Mouse (Mus musculus) neural tube, embryonic 11.5 days (tissue): ENCODE results near the gene Stk4. TPM values are rescaled to one million over a fixed set of nuclear protein-coding genes. Genes with fewer than 3 reads are reported as not detected.

Experiments used
- ATAC-seq: fragments of 200-750 bp; cut with Nextera tagmentation; 2 replicates; pipeline ENCODE4 v1.8.0; 2017; ENCODE audit warnings: moderate number of reproducible peaks, mild to moderate bottlenecking, moderate TSS enrichment, moderate library complexity; ENCODE audit not compliant: insufficient read depth, low FRiP score, low TSS enrichment
- DNase-seq: peaks from one replicate; pipeline ENCODE4 v3.0.0-alpha.2; 2015; ENCODE audit warnings: low spot score
- H3K27ac ChIP-seq: fragments of 300-500 bp; sonication (generic); 2 replicates; pipeline ENCODE4 v1.5.1; 2014; ENCODE audit warnings: low read depth, mild to moderate bottlenecking, low read length
- H3K27me3 ChIP-seq: fragments of 300-500 bp; sonication (generic); 2 replicates; pipeline ENCODE4 v1.6.1; 2014; ENCODE audit warnings: mild to moderate bottlenecking, low read length, mixed read lengths; ENCODE audit not compliant: control insufficient read depth, insufficient read depth
- H3K36me3 ChIP-seq: fragments of 300-500 bp; sonication (generic); 2 replicates; pipeline ENCODE4 v1.6.1; 2014; ENCODE audit warnings: mild to moderate bottlenecking, low read length, moderate library complexity, mixed read lengths; ENCODE audit not compliant: control insufficient read depth, insufficient read depth
- H3K4me1 ChIP-seq: fragments of 300-500 bp; sonication (generic); 2 replicates; pipeline ENCODE4 v1.6.1; 2014; ENCODE audit warnings: low read length, mixed read lengths; ENCODE audit not compliant: control insufficient read depth, insufficient read depth
- H3K4me2 ChIP-seq: fragments of 300-500 bp; sonication (generic); 2 replicates; pipeline ENCODE4 v1.6.1; 2014; ENCODE audit warnings: low read depth, mild to moderate bottlenecking, moderate library complexity
- H3K4me3 ChIP-seq: fragments of 300-500 bp; sonication (generic); 2 replicates; pipeline ENCODE4 v1.5.1; 2014; ENCODE audit warnings: low read depth, low read length
- H3K9ac ChIP-seq: fragments of 300-500 bp; sonication (generic); 2 replicates; pipeline ENCODE4 v1.6.1; 2014; ENCODE audit warnings: mild to moderate bottlenecking, low read length
- H3K9me3 ChIP-seq: fragments of 300-500 bp; sonication (generic); 2 replicates; pipeline ENCODE4 v1.6.1; 2016; ENCODE audit warnings: low read length; ENCODE audit not compliant: control insufficient read depth
- WGBS: fragments of 180-500 bp; shearing (Covaris S2); extraction: QIAGEN DNeasy Blood & Tissue Kit; methylation state at CpG from one replicate; pipeline ENCODE4 v1.1.7; 2014; 5-methylcytosine and 5-hydroxymethylcytosine counted together
- polyA plus RNA-seq: library from polyadenylated mRNA; unstranded; fragments of >200 nt; fragmentation: Nextera tagmentation; extraction: Ambion mirVana; gene quantifications from 2 replicates; pipeline ENCODE4 v1.2.1, GENCODE M21; 2014

Gene Stk4
- polyA plus RNA-seq, 1 experiment from 2014 or later, result 34.5 TPM

GRCm38 (mm10) chr2:164195971-164196699 is 126.0 kb downstream of the Stk4 start:
- Histone ChIP-seq H3K4me2 (no peak overlapping the region), H3K9ac (no peak overlapping the region), H3K27me3 (no peaks in the 10 kb centered on the region), H3K4me3 (no peak overlapping the region), H3K27ac (no peak overlapping the region), H3K36me3 (no peaks in the 10 kb centered on the region), H3K4me1 (no peaks in the 10 kb centered on the region), H3K9me3 (no peaks in the 10 kb centered on the region)
- 91% methylated on average over 5 of the region's 5 CpGs for WGBS
- no peak for DNase-seq
- ATAC-seq, result no peak

DNA sequence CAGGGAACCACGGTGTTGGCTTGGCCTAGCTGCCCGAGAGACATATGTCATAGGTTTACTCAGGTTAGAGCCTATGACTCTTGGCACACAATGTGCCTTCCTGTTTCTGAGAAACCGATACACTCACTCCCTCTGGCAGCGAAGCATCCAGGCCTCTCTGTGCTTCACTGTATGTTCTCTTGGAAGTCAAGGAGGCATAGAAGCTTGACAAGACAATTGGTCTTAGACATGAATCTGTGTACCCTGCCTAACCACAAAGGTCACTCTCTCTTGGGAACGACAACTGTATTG is 126.5 kb downstream of the Stk4 start:
- H3K4me1 ChIP-seq, result no peaks in the 10 kb centered on the region
- H3K9me3 ChIP-seq, result no peaks in the 10 kb centered on the region
- DNase-seq (no peak), ATAC-seq (no peak)
- H3K4me3 ChIP-seq, result no peak overlapping the region
- H3K27ac ChIP-seq, result no peak overlapping the region
- no peaks in the 10 kb centered on the region for H3K36me3 ChIP-seq
- no peaks in the 10 kb centered on the region for H3K27me3 ChIP-seq
- no peak overlapping the region for H3K4me2 ChIP-seq
- H3K9ac ChIP-seq, result no peak overlapping the region
- WGBS, result 86% methylated on average over 5 of the region's 5 CpGs

DNA sequence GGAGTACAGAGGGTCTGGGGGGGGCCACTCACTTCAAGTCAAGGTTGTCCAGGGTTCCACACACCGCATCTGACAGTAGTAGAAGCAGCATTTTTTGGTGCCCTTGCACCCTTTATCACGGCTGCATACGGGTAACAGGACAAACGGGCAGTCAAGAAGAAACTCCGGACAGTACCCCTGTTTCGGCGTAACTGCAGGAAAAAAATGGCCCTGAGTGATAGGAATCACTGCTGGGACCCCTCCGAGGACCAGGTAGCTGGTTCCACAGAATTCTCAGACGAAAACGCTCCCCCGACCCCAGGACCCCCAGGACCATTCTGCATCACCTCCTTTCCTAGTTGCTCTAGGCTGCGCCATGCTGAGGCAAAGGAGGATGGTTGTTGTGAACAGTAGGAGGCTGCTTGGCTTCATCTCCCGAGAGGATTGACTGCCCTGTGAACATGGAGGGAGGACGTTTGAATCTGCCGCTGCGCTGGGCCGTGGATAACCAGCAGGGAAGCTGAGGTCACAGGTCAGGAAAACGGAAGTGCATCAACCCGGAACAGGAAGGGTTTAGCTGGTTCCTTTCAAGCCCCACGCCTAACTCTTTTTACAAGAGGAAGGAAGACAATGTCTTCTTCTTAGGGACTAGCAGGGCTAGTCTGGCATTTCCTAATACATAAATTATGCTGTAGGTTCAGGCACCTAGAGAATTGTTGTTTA is 129.7 kb downstream of the Stk4 start, which contains the start of gene Wfdc15a:
Wfdc15a (minus strand) TSS at position 505 of the 702 bp plus-strand sequence.
- Histone ChIP-seq H3K27ac (no peak within 1 kb of the TSS), H3K4me2 (no peak within 1 kb of the TSS), H3K36me3 (no peaks in the 10 kb centered on the region), H3K4me3 (no peak within 1 kb of the TSS), H3K9me3 (no peaks in the 10 kb centered on the region), H3K9ac (no peak within 1 kb of the TSS), H3K4me1 (no peaks in the 10 kb centered on the region), H3K27me3 (no peaks in the 10 kb centered on the region)
- ATAC-seq (no peak), DNase-seq (no peak)
- WGBS, result 78% methylated on average over 20 of the region's 20 CpGs

Other genes with a start within 250 kb of the Stk4 start
- gene Ccn5, start 249.5 kb upstream of the Stk4 start, polyA plus RNA-seq, result 0.27 and 0.44 TPM in 2 replicates
- gene Kcnk15, start 216.7 kb upstream of the Stk4 start, polyA plus RNA-seq, result not detected in 2 replicates
- 0.73 and 0.78 TPM in 2 replicates for gene Rims4, start 151.6 kb upstream of the Stk4 start, polyA plus RNA-seq
- gene Ywhab, start 75.4 kb upstream of the Stk4 start, polyA plus RNA-seq, result 335 and 356 TPM in 2 replicates
- gene Pabpc1l, start 44.9 kb upstream of the Stk4 start, polyA plus RNA-seq, result 1.5 and 1.6 TPM in 2 replicates
- gene Tomm34, start 847 bp downstream of the Stk4 start, polyA plus RNA-seq, result 50.5 and 51.2 TPM in 2 replicates
- gene Kcns1, start 100.8 kb downstream of the Stk4 start, polyA plus RNA-seq, result 0.21 TPM in 1 of 2 replicates, not detected in the other
- gene Wfdc5, start 112.4 kb downstream of the Stk4 start, polyA plus RNA-seq, result not detected in 2 replicates
- gene Wfdc12, start 120.3 kb downstream of the Stk4 start, polyA plus RNA-seq, result not detected in 2 replicates
- not detected in 2 replicates for gene Wfdc15a, start 129.8 kb downstream of the Stk4 start, polyA plus RNA-seq
- gene Wfdc15b, start 151.3 kb downstream of the Stk4 start, polyA plus RNA-seq, result not detected in 2 replicates
- not detected in 2 replicates for gene Svs2, start 168.1 kb downstream of the Stk4 start, polyA plus RNA-seq
- gene Svs3b, start 186.3 kb downstream of the Stk4 start, polyA plus RNA-seq, result not detected in 2 replicates
- not detected in 2 replicates for gene Svs4, start 208.1 kb downstream of the Stk4 start, polyA plus RNA-seq
- not detected in 2 replicates for gene Svs3a, start 218.9 kb downstream of the Stk4 start, polyA plus RNA-seq
- not detected in 2 replicates for gene Svs6, start 246.4 kb downstream of the Stk4 start, polyA plus RNA-seq